Mouse (Mus musculus) regulatory T cell (primary cell): ENCODE results near the gene Myoc.

Source experiments
- in situ Hi-C: fragments of 300-600 bp; cut with MboI, MseI; formaldehyde crosslinking; loops from one replicate; pipeline ENCODE4 v1.15.1; 2025; ENCODE audit warnings: high pct_unique_total_duplicates

Gene Myoc

DNA sequence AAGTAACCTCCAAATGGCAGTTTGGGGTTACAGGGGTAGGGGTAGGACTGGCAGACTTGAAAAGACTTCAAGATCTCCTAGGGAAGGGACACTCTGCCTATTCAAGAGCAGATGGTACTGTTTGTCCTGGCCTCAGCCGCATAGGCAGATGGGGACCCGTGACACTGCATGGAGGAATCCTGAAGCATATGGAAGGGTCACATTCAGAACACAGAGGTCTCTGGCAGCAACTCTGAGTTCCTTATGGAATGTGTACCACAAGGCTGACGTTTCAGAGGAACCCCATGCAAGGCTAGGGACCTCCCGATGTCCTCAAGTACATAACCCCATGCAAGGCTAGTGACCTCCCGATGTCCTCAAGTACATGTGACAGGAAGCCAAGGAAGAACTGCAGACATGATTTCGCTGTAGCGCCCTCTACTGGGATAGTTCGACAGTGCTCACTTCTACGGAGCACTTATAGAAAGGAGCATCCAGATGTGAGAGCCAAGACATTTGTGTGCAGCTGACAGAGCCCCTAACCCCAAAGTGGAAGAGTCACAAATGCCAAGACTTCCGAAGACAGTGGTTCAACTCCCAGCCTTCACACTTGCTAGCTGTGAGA, 7.2 kb downstream of the Myoc start:
- in situ Hi-C loops: no loop called here

DNA sequence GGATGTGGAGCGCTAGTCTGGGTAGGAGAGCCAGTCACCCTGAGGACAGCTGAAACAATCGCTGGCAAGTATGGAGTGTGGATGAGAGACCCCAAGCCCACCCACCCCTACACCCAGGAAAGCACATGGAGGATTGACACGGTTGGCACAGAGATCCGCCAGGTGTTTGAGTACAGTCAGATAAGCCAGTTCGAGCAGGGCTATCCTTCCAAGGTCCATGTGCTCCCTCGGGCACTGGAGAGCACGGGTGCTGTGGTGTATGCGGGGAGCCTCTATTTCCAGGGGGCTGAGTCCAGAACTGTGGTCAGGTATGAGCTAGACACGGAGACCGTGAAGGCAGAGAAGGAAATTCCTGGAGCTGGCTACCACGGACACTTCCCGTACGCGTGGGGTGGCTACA, 9.5 kb downstream of the Myoc start:
- in situ Hi-C loops: no loop called here

DNA sequence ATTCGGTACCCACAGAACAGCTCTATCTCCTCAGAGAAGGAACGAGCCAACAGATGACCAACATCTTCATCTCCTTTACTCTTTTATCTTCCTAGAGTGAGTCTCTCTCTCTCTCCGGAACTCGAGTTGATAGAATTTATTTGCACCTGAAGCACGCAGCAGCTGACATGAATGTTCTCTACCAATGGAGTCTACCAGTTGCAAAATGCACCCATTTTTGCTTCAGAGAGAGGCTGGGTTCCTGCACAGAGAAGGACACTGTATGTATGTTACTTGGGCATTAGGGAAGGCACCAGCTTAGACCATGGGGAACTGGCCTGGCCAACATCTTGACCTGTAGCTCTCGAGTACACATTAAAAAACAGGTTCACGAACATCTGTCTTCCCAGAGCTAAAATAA, 19.2 kb downstream of the Myoc start, which contains the start of gene Myocos:
Gene Myocos, minus strand, starts transcription at position 101 of the 400 bp plus-strand sequence.
- in situ Hi-C loops: loop anchor here (5.0 kb wide), 1 partner anchor 296 kb away; no protein-coding TSS in a partner anchor

- in situ Hi-C loops: loop anchor here (5.0 to 10.0 kb wide), 2 partner anchors 38 to 106 kb away; no protein-coding TSS in a partner anchor
These were observed 21.4 kb downstream of the Myoc start for GRCm38 (mm10) chr1:162660276-162660860.

- in situ Hi-C loops: loop anchor here (5.0 to 10.0 kb wide), 2 partner anchors 43 to 110 kb away; no protein-coding TSS in a partner anchor
These were observed 26.0 kb downstream of the Myoc start for GRCm38 (mm10) chr1:162664826-162665475.

- in situ Hi-C loops: loop anchor here (10.0 kb wide), 1 partner anchor 111 kb away; no protein-coding TSS in a partner anchor
These were observed 26.7 kb downstream of the Myoc start for GRCm38 (mm10) chr1:162665486-162666174.

- in situ Hi-C loops: no loop called here
These were observed 54.8 kb downstream of the Myoc start for GRCm38 (mm10) chr1:162693721-162694120.

- in situ Hi-C loops: no loop called here
These were observed 58.9 kb downstream of the Myoc start for GRCm38 (mm10) chr1:162697866-162698265.
